Mouse (Mus musculus) T-cell, adult 2 months (primary cell): Measurements from ENCODE around the gene Cebpzos.

Experiments
- DNase-seq: peaks from one replicate; pipeline ENCODE4 v3.0.0; 2022; ENCODE audit warnings: low spot score

Cebpzos gene

DNA sequence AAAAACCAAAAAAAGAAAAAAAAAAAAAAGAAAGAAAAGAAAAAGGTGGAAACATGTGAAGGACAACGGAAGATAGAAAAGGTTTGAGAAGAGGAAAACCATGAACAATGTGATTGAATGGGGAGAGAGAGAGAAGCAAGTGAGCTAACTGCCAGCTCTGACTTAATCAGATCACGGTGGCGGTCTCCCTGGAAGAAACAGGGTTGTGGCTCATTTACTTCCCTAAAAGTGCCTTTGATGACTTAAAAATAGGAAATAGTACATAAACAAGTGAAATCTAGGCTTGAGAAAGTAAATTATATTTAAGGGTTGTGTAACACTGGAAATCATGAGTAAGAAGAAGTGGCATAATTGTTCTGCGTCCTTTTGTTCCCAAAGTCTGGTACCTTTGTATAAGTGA is 22.6 kb downstream of the Cebpzos start:
- no peak for DNase-seq

GRCm38 (mm10) chr17:78942579-78942978 is 26.3 kb downstream of the Cebpzos start:
- DNase-seq, result no peak

GRCm38 (mm10) chr17:78951225-78951624 is 34.9 kb downstream of the Cebpzos start:
- no peak for DNase-seq

DNA sequence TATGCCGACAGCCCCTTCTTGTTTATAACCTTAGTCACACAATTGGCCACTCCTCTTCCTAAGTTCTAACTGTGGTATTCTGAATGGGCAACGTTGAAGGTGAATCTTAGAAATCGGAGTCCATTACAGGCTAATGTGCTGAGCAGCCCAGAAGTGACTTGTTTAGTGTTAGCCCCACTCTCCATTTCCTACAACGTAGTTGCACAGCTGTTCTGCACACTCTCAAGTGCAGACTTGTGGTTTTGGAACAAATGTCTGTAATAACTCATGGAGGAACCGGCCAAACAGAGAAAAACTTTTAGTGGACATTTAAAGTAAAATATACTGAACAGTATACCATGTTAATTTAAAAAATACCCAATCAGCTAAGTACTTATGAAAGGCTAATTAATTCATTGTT is 35.8 kb downstream of the Cebpzos start:
- no peak for DNase-seq

DNA sequence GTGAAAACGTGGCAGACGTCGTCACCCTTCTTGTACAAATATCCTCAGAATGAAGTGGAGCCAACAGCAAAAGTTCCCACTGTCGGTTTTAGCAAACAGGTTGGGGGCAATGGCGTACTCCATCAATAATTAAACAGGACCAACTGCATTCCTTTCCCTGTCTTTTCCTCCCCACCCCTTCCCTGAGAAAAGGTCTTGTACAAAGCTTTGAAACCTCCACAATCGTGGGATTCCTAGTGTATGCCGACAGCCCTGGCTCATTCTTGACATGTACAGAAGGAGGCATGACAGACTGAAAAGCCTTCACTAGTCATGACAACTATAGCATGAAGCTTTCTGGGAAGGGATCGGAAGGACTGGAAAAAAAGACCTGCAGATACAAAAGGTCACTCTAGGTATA is 36.9 kb downstream of the Cebpzos start:
- no peak for DNase-seq

GRCm38 (mm10) chr17:78959473-78959872 is 43.2 kb downstream of the Cebpzos start:
- no peak for DNase-seq

GRCm38 (mm10) chr17:78964387-78964786 is 48.1 kb downstream of the Cebpzos start:
- DNase-seq, result no peak

- DNase-seq, result no peak
These were observed 50.0 kb downstream of the Cebpzos start for GRCm38 (mm10) chr17:78966092-78966883.

GRCm38 (mm10) chr17:78968500-78968899 is 52.2 kb downstream of the Cebpzos start:
- no peak for DNase-seq
